Mouse (Mus musculus) liver, adult (tissue): ENCODE data around the gene Gns.

ENCODE experiments used
- GATA4 ChIP-seq: IDR thresholded peaks from 2 replicates; pipeline ENCODE4 v1.6.1; 2014; ENCODE audit warnings: mild to moderate bottlenecking, low read length; ENCODE audit not compliant: insufficient replicate concordance

Gene Gns

DNA sequence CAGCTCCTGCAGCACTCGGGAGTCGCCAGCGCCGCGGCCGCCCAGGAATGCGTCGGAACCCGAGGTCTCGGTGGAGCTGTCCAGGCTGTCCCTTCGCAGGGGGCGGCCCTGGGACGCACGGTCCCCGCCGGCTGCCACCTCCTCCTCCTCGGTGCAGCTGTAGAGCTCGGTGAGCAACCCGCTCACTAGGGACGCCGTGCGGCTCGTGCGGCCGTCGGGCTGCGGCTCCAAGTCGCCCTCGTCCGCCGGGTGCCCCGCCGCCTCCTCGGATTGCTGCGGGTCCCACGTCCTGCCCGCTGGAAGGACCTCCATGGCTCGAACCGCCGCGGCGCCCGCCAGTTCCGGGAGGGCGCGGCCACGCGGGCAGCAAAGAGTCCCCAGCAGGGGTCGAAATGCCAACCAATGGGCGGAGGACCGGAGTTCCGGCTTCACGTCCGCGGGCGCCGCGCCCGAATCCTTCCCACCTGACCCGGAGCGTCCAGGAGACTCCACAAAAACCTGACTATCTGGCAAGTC lies 13.8 kb upstream of the Gns start, which contains the start of gene Tbc1d30:
Gene Tbc1d30 (minus strand): TSS at position 213 of the 516 bp plus-strand sequence.
- TF ChIP-seq GATA4, result peak; percentile 17; the same call in 1 of the 2 replicates

DNA sequence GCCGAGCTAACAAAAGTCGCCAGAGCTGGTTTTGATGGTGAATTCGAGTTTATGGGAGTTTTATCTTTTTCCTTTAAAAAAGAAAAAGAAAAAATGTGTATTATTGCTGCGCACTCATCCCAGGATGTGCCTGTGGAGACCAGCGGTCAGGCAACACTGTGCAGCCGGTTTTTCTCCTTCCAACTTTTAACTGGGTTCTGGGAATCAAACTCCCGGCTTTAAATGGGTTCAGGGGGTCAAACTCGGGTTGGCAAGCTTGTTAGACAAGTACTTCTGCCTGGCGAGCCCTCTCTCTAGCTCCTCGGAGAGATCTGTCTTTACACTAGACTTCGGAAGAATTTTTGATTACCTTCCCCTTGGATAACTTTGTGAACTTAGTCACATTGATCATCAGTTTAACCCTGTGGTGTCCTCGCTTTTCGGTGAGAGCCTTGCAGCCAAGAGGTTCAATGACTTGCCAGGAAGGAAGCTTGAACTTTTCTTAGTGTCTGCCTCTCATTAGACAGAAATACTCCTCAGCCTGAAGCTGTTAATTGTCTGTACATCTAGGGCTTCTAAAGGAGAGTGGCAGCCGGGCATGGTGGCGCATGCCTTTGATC lies 13.1 kb upstream of the Gns start:
- TF ChIP-seq GATA4, result no peak

DNA sequence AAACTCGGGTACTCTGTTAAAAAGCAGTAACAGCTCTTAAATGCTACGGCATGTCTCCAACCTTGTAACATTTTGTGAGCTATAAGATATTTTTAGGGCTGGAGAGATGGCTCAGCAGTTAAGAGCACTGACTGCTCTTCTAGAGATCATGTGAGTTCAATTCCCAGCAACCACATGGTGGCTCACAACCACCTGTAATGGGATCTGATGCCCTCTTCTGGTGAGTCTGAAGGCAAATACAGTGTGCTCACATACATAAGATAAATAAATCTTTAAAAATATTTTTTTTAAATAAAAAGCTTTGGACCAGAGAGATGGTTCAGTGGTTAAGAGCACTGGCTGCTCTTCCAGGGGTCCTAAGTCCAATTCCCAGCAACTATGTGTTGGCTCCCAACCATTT lies 4.5 kb upstream of the Gns start:
- no peak for TF ChIP-seq GATA4

DNA sequence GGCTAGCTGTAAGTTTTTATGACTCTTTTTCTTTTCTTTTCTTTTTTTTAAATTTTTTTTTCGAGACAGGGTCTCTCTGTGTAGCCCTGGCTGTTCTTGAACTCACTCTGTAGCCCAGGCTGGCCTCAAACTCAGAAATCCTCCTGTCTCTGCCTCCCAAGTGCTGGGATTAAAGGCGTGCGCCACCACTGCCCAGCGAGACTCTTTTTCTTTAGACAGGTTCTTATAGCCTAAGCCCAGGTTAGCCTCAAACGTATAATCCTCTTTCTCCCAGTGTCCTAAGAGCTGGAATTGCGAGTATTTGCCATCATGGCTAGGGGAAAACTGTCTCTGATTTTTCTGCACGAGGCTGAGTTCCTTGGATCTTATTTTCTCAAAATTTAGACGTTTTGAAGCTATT lies 1.7 kb upstream of the Gns start:
- no peak for TF ChIP-seq GATA4

DNA sequence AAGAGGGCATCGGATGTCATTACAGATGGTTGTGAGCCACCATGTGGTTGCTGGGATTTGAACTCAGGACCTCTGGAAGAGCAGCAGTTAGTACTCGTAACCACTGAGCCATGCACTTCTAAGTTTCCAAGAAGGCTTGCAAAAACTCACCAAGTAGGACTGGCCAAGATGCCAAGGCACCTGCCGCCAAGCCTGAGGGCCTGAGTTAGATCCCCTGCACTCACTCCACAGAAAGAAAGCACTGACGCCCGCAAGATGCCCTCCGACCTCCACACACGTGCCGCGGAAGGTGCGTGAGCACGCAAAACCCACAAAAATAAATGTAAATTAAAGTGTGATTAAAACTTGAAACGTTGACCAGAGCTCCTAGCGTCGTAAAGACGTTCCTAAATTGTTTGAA lies 584 bp upstream of the Gns start:
- no peak for TF ChIP-seq GATA4

DNA sequence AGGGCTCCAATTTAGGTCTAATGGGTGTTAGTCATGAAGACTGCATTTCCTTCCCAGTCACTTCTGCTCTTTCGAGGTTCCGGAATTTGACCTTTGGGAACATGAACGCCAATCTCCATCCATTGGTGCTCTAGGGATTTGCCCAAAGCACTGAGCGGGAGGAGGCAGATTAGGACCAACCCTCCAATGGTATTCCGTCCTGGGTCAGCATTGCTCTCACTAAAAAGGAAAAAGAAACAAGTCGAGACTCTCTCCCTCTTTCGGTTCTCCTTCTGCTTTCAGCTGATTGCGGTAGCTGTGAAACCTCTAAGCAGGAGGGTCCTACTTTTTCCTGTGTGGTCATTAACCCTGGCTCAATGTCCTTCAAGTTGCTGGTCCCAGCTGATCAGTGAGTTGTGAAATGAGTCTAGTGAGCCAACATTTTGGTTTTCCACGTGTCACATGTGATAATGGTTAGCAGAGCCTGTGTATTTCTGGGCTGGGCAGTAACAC lies 937 bp downstream of the Gns start:
- TF ChIP-seq GATA4, result peak; percentile 46; the same call in 1 of the 2 replicates

DNA sequence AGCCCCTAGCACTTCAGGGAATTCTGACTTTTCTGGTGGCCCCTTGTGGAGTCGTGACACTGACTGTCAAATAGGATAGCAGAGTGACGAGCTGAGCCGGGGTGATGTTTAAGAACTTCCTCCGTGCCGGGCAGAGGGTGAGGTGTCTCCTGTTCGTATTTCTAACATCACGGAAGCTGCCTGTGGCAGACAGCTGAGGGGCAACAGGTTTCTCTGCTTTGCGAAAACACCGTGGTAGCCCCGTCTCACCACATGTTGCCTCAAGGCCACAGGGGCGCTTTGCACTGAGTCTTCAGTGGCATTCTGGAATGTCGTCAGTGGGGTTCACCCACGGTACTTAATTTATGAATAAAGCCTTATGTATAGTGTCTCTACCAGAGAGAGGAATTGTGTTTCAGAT lies 2.4 kb downstream of the Gns start:
- no peak for TF ChIP-seq GATA4

DNA sequence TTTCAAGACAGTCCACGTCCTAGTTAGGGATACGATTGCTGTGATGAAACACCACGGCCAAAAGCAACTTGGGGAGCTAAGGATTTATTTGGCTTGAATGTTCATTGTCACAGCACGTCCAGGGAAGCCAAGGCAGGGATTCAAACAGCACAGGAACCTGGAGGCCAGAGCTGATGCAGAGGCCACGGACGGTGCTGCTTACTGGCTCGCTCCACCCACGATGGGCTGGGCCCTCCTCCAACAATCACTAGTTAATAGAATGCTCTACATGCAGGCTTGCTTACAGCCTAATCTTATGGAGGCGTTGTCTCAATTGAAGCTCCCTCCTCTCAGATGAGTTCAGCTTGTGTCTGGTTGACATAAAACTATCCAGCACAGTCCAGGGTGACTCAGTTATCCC lies 2.9 kb downstream of the Gns start:
- no peak for TF ChIP-seq GATA4

DNA sequence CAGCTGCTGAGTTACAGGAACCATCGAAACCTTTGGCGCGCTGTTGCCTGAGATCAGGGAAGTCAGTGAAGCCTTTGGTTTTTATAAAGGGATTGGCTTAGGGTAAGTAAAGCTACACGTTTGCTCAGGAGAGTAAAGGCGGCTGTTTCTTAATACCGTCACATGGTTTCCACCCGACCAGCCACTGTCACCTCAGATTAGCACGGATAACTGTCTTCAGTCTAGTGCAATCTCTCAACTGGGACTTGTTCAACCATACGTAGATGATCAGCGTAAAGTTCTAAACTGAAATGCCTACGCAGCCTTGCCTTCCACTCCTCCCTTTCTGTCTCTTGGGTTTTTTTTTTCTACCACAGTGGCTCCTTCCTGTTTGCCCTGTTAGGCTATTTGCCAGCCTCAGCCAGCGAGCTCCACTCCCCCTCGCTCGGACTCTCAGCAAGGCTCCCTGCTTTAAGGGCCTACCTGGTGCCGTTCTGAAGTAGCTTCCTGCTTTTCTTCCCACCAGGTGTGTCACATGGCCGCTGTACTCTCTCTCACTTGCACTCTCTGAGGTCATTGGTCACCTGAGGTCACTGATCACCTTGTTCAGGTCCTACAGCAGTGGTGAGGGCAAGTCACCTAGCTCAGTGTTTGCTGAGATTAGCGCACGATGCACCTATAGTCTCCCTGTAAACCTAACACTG lies 4.0 kb downstream of the Gns start:
- no peak for TF ChIP-seq GATA4

DNA sequence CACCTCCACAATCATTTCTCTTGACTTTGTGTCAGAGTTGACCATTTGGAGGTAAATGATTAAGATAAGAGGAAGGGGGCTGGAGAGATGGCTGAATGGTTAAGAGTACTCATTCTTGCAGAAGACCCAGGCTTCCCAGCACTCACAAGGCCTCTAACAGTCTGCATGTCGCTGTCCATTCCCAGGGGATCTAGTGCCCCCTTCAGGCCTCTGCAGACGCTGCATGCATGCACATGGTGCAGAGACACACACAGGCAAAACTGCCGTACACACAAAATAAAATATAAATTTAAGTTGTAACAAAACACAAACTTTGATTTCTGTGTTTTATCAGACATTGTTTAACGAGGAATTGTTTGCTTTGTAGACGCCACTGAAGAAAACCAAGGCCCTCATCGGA lies 5.9 kb downstream of the Gns start:
- TF ChIP-seq GATA4, result no peak

DNA sequence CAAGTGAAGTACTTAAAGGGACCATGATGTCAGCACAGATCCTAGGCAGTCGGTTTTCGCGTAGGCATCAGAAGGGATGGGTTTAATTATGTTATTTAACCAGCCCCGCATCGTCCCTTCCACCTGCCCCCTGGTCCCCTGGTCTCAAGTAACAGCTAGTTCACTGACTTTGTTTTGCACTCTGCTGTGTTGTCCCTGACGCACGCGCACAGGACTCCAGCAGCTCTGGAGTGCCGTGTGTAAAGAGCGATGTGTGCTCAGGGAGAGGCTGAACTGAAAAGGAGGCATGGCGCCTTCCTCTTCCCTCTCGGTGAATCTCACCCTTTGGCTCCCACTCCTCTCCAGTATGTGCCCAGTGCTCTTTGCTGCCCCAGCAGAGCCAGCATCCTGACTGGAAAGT lies 9.1 kb downstream of the Gns start:
- no peak for TF ChIP-seq GATA4

DNA sequence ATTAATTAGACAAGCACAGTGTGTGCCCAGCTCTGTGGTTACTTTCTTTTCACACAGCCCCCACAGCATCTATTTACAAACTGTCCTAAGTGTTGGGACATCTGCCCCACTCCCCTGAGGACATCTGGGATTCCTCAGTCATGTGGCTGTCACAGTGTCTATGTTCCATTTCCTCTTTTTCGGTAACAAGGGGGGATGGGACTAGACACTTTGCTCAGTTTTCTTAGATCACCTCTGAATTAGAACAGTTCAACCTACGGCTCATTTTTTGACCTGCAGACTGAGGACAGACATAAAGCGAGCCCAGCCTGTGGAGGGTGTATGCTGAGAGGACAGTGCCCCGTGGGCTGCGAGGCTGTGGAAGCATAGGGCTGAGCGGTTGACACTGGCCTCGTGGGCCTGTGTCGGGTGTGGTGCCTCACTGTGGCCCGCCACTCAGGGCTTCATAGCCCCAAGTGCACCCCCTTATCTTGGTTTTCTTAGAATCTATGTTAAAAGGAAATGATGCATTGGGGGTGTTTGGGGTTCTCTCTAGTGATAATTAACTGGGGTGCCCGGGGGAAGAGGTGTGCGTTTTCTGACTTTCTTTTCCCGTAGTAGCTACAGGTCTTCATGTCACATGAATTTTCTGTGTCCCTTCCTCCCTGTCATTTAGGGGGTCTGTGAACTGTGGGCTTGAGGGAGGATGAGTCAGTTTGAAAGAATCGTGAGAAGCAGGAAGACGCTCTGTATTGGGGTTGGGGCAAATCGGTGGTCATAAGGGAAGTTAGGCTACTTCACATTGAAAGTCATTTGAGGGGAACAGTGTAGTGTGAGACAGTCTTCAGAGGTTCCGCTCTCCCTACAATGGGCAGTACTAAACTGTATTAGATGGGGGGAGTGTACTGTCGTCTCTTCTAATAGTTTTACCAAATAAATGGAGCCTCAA lies 10.1 kb downstream of the Gns start:
- no peak for TF ChIP-seq GATA4

DNA sequence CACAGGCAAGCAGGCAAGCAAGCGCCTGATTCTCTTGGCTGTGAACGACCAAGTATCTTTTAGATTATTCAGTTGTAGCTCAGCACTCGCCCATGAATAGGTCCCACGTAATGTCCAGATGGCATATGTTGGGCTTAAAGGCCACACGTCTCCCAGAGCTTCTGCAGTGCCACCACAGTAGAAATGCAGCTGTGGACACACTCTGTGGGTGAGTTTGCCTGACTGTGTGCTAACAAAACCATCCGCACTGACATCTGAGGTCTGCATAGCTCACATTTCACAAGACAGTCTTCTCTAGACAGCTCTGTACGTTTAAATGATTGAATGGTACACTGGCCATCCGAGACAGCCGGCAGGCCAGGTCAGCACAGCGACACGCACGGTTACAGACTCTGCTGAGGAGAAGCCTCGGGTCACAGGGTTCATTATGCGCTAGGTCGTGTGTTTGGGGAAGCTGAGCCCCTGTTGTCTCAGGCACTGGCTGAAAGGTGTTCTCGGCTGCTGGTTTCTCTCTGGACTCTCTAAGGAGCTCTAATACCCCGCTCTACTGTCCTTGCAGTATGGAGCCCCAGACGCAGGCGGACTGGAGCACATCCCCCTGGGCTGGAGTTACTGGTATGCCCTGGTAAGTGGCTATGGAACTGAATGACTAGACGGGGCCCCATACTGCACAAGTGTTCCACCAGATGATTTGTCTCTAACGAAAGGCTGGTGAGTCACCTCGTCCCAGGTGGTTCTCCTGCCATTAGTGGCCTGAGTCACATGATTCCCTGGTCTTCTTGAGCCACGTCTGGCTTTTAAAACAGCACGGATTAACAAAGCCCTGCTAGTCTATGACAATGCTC lies 11.0 kb downstream of the Gns start:
- TF ChIP-seq GATA4, result no peak

DNA sequence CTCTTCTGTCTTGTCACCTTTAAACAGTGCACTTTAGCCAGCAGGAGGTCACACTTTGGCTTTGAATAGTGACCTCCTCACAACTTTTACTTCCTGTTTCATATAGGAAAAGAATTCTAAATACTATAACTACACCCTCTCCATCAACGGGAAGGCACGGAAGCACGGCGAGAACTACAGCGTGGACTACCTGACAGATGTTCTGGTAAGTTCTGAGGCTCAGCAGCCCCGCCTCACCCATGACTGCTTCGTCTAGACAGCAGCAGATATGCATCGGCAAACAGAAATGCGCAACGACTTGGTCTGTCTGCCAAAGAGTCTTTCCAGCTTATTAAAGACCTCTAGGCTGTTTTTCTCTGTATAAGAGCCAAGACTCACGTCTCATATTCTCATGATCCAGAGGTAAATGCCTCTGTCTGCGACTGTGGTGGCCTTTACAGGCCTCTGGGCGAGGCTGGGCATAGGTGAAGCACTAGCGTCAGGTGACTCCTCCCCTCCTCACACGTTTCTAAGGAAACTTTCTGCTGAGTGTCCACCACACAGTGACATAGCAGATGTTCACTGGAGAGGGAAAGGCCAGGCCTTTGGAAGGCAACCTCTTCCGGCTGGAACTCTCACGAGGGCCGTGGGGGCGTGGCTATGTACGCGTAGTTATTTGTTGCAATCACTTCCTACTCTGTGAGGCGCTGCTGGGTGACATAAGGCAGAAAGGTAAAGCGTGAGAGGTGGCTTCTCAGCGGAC lies 11.8 kb downstream of the Gns start:
- no peak for TF ChIP-seq GATA4
